Mouse (Mus musculus) spleen, postnatal 4 days (tissue): ENCODE data around the gene Mymx.

ENCODE experiments used
- DNase-seq, 2 experiments: peaks; one replicate each; pipeline ENCODE4 v3.0.0; 2022; ENCODE audit warnings: low spot score in 2 of 2

Gene Mymx

DNA sequence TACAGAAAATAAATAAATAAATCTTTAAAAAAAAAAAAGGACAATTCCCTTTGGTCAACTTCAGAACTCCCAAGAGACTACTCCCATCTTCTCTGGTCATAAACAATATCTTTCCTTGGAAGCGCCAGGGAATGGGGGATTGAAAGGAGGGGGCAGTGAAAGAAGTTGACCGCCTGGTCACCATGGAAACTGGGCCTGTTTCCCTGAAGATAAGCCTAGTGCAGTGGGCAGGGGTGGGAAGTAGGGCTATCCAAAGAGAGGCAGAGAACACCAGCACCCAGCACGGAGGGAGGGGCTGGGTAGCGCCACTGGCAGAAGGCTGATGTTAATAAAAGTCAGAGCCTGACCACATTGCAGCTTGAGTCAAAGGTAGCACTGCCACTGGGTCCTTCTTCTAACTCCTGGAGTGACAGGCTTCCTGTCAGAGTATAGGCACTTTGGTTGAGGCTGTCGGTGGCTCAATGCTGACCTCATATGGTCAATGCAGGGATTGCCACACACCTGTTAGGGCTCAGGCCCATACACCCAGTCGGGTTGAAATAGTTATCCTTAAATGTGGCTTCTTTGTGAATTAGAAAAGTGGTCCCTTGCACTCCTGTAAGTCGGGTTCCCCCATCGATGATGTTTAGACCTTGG, 50.0 kb downstream of the Mymx start:
- peak; percentile 71 to 85 for DNase-seq

DNA sequence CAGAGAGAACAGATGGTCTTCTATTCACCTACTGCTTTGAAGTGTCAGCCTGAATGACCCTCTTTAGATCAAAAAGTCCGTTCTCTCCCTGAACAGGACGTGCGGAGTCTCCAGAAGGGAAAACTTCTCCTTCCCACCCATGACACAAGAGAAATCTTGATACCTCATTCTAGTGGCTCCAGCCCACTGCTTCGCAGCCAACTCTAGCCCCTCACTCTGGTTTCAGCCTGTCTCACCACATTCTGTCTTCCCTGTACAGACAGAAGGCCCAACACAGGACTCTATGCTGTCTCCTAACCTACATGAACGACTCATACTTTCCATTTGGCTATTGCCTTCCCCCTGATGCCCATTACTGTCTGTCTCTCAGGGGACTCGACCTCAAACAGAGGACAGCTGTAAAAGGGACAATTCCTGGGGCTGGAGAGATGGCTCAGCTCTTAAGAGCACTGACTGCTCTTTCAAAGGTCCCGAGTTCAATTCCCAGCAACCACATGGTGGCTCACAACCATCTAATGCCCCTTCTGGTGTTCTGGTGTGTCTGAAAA, 50.6 kb downstream of the Mymx start:
- DNase-seq: no peak
